Mouse (Mus musculus): ENCODE results near the gene Gm21650. TPM values are rescaled to one million over a fixed set of nuclear protein-coding genes. Genes with fewer than 3 reads are reported as not detected.
"Not testable (repeated sequence)": the region's sequence is repeated elsewhere in the genome, so short reads cannot be mapped to it uniquely, and the experiment has no call there.

Gene Gm21650
- total RNA-seq (2015; ENCODE audit: low replicate concordance) (not detected in 2 replicates), total RNA-seq (2017; ENCODE audit: low replicate concordance) (not detected in 2 replicates)

- not testable (repeated sequence) for ATAC-seq (replicated peaks; ENCODE audit: low FRiP score, poor library complexity, severe bottlenecking)
Measured at GRCm38 (mm10) chrY:77692508-77692907, at the start of gene Gm21650. Gm21650 (plus strand) TSS chrY:77692808.
